Mouse (Mus musculus): ENCODE measurements around the gene Zfp97. TPM values are rescaled to one million over a fixed set of nuclear protein-coding genes. Genes with fewer than 3 reads are reported as not detected.
"Not testable (repeated sequence)": the region's sequence is repeated elsewhere in the genome, so short reads cannot be mapped to it uniquely, and the experiment has no call there.

Gene Zfp97
- polyA plus RNA-seq (2012; ENCODE audit: insufficient read depth, insufficient read length, missing spikeins) = 3.1 and 8.3 TPM in 2 replicates

DNA sequence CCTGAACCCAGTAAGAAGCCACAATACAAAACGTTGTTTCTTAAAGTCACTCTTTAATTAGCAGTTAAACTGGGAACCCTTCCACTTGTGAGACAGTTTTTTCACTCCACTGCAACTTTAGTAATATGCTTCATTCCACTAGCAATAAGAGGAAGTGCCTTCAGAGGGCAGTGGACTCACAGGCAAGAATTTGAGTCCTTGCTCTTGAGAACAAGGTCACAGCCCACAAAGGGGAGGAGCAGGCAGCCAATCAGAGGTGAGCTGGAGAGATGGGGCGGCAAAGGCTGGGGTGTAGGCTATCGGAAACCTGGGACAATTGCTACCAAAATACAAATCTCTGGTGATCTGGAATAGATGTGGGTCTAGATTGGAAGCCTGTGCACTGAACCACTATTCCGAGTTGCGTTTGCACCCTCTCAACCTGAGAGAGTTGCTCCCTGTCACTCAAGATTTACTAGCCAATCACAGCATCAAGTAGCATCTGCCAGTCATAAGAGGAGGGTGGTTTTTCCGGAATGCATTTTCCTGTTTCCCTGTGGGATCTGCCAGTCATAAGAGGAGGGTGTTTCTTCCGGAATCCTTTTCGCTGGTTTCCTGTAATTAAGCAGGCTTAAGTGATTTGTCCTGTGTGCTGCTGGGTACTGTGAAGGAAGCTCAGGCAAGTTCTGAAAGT lies at the start of gene Zfp97:
Gene Zfp97, plus strand, starts transcription at position 586 of the 673 bp plus-strand sequence.
- not testable (repeated sequence) for H3K4me3 ChIP-seq (ENCODE audit: insufficient read depth, low read depth, low read length); H3K4me1 ChIP-seq (ENCODE audit: control insufficient read depth, insufficient read depth, insufficient read length, low read length); H3K27ac ChIP-seq (replicated peaks; ENCODE audit: low read depth, low read length)

DNA sequence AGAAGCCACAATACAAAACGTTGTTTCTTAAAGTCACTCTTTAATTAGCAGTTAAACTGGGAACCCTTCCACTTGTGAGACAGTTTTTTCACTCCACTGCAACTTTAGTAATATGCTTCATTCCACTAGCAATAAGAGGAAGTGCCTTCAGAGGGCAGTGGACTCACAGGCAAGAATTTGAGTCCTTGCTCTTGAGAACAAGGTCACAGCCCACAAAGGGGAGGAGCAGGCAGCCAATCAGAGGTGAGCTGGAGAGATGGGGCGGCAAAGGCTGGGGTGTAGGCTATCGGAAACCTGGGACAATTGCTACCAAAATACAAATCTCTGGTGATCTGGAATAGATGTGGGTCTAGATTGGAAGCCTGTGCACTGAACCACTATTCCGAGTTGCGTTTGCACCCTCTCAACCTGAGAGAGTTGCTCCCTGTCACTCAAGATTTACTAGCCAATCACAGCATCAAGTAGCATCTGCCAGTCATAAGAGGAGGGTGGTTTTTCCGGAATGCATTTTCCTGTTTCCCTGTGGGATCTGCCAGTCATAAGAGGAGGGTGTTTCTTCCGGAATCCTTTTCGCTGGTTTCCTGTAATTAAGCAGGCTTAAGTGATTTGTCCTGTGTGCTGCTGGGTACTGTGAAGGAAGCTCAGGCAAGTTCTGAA lies 57.7 kb downstream of the Zfp97 start:
- H3K4me3 ChIP-seq (ENCODE audit: insufficient read depth, low read depth, low read length); H3K4me1 ChIP-seq (ENCODE audit: control insufficient read depth, insufficient read depth, insufficient read length, low read length); H3K27ac ChIP-seq (replicated peaks; ENCODE audit: low read depth, low read length): not testable (repeated sequence)

DNA sequence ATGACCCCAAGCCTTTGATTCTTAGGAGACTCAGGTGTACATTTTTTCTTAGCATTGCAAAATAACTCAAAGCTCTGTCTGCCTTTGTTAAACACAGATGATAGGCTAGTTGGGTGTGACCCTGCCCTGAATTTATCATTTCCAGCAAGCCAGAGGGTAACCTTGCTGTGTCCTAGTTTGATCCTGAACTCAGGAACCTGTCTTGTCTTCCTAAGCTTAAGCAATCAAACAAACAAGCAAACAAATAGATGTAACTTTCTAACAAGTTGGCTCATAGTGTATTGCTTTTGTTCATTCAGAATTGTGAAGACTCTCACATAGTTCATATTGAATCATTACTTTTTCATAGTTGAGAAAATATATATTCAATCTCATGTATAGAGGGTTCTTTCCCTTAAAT lies 73.5 kb downstream of the Zfp97 start:
- not testable (repeated sequence) for H3K4me1 ChIP-seq (ENCODE audit: control insufficient read depth, insufficient read depth, insufficient read length, low read length); H3K4me3 ChIP-seq (ENCODE audit: insufficient read depth, low read depth, low read length); H3K27ac ChIP-seq (replicated peaks; ENCODE audit: low read depth, low read length)

- no peak overlapping the region for H3K27ac ChIP-seq (replicated peaks; ENCODE audit: low read depth, low read length)
- no peaks in the 10 kb centered on the region for H3K4me1 ChIP-seq (ENCODE audit: control insufficient read depth, insufficient read depth, insufficient read length, low read length)
- H3K4me3 ChIP-seq (ENCODE audit: insufficient read depth, low read depth, low read length) = no peak overlapping the region
Observed at GRCm38 (mm10) chr17:17195178-17195577, 74.0 kb downstream of the Zfp97 start.

DNA sequence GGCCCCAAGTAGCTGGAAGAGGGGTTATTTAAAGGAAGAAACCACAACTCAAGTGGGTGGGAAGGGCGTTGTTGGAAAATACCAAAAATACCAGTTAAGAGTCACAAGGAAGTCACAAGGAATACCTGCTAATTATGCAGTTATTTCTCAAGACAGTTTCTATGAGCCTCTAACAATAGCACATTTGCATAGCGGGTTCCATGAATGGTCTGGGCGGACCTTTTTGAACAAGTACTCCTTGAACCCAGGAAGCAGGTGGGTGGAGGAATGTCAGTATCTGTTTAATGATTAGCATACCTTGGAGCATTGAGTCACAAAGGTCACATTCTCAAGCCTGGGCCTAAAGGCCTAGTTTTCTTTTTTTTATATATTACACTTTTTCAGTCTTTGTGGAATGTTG lies 74.9 kb downstream of the Zfp97 start:
- H3K4me3 ChIP-seq (ENCODE audit: insufficient read depth, low read depth, low read length); H3K27ac ChIP-seq (replicated peaks; ENCODE audit: low read depth, low read length); H3K4me1 ChIP-seq (ENCODE audit: control insufficient read depth, insufficient read depth, insufficient read length, low read length): not testable (repeated sequence)

Other genes starting within 250 kb of the Zfp97 start
- gene Zfp960, start 57.3 kb upstream of the Zfp97 start, polyA plus RNA-seq (2012; ENCODE audit: insufficient read depth, insufficient read length, missing spikeins) = 5.2 and 5.8 TPM in 2 replicates

Measured in brown adipose tissue, adult 24 weeks (tissue).